Mouse (Mus musculus): ENCODE measurements at regions not wholly inside any gene's neighbourhood (a gene's known extent, or its start where the extent isn't known, plus 50 kb on each side); places are given as distances from the start of the nearest gene placed in this dataset.

DNA sequence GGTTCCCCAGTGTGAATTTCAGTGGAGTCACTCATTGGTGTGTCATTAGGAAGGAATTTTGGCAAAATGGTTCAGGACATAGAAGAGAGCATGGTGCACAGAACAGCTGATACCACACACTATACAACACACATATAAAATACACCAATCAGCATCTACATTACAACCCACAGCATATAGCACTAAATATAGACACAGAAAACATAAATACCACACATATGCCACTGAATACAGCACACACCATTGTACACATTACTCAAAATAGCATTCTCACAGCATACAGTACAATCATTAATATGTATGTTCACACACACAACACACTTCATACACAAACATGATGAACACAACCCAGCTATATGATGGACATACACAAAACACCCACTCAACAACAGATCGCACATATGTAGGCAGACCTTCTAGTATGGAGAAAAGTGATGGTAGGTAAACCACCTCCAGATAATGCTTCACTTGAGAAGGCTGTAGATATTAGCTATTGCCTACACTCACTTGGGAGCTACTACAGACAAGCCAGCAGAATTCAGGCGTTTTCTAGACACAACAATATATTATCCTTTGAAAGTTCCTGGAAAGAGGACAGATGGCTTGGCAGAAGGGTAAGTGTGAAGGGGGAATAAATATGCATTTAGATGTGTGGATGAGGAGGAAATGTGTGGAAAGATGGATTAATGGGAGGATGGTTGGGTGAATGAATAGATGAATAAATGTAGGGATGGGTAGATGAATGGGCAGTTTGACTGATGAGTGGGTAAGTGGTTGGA lies 71.6 kb upstream of the Zmat1 start:
- Histone ChIP-seq H3K36me3 (ENCODE audit: insufficient read depth, low read length) (no peaks in the 10 kb centered on the region), H3K27me3 (ENCODE audit: insufficient read depth, low read length) (peaks cover 52% of the 10 kb centered on the region), H3K4me1 (replicated peaks; ENCODE audit: low read depth, low read length) (no peaks in the 10 kb centered on the region), H3K9me3 (ENCODE audit: low read length) (no peaks in the 10 kb centered on the region), H3K4me3 (replicated peaks; ENCODE audit: low read length) (no peak overlapping the region)
- no peak for TF ChIP-seq POU5F1 (IDR thresholded peaks at IDR 0.05; ENCODE audit: borderline replicate concordance, low read length)
- no peak for TF ChIP-seq CTCF (conservative IDR thresholded peaks at IDR 0.05; ENCODE audit: low read length)
- TF ChIP-seq NANOG (IDR thresholded peaks at IDR 0.05; ENCODE audit: borderline replicate concordance, low read length) = no peak

DNA sequence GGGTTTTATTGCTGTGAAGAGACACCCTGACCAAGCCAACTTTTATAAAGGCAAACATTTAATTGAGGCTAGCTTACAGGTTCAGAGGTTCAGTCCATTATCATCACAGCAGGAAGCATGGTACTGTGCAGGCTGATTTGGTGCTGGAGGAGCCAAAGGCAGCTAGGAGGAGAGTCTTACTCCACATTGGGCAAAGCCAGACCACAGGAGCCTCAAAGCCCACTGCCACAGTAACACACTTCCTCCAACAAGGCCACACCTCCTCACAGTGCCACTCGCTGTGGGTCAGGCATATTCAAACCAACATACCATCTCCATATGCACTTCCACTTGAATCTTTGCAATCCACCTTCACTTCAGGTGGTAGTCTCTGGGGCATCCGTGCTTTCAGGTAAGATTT lies 70.4 kb upstream of the Zmat1 start:
- Histone ChIP-seq H3K4me1 (replicated peaks; ENCODE audit: low read depth, low read length) (no peaks in the 10 kb centered on the region), H3K36me3 (ENCODE audit: insufficient read depth, low read length) (no peaks in the 10 kb centered on the region), H3K4me3 (replicated peaks; ENCODE audit: low read length) (no peak overlapping the region), H3K27me3 (ENCODE audit: insufficient read depth, low read length) (peaks cover 47% of the 10 kb centered on the region), H3K9me3 (ENCODE audit: low read length) (no peaks in the 10 kb centered on the region)
- TF ChIP-seq POU5F1 (IDR thresholded peaks at IDR 0.05; ENCODE audit: borderline replicate concordance, low read length) = no peak
- TF ChIP-seq NANOG (IDR thresholded peaks at IDR 0.05; ENCODE audit: borderline replicate concordance, low read length) = no peak
- TF ChIP-seq CTCF (conservative IDR thresholded peaks at IDR 0.05; ENCODE audit: low read length) = no peak

- no peaks in the 10 kb centered on the region for H3K4me1 ChIP-seq (replicated peaks; ENCODE audit: low read depth, low read length)
- H3K36me3 ChIP-seq (ENCODE audit: insufficient read depth, low read length) = no peaks in the 10 kb centered on the region
- TF ChIP-seq POU5F1 (IDR thresholded peaks at IDR 0.05; ENCODE audit: borderline replicate concordance, low read length) (no peak), NANOG (IDR thresholded peaks at IDR 0.05; ENCODE audit: borderline replicate concordance, low read length) (no peak), CTCF (conservative IDR thresholded peaks at IDR 0.05; ENCODE audit: low read length) (no peak)
- H3K9me3 ChIP-seq (ENCODE audit: low read length) = no peaks in the 10 kb centered on the region
- no peak overlapping the region for H3K4me3 ChIP-seq (replicated peaks; ENCODE audit: low read length)
- H3K27me3 ChIP-seq (ENCODE audit: insufficient read depth, low read length) = peaks cover 55% of the 10 kb centered on the region
Observed at GRCm38 (mm10) chrX:135075903-135076302, 66.9 kb upstream of the Zmat1 start.

- Histone ChIP-seq H3K4me3 (replicated peaks; ENCODE audit: low read length) (no peak overlapping the region), H3K4me1 (replicated peaks; ENCODE audit: low read depth, low read length) (no peaks in the 10 kb centered on the region), H3K36me3 (ENCODE audit: insufficient read depth, low read length) (no peaks in the 10 kb centered on the region), H3K27me3 (ENCODE audit: insufficient read depth, low read length) (peaks cover 28% of the 10 kb centered on the region), H3K9me3 (ENCODE audit: low read length) (no peaks in the 10 kb centered on the region)
- TF ChIP-seq CTCF (conservative IDR thresholded peaks at IDR 0.05; ENCODE audit: low read length) = no peak
- TF ChIP-seq NANOG (IDR thresholded peaks at IDR 0.05; ENCODE audit: borderline replicate concordance, low read length) = peak; percentile 76
- no peak for TF ChIP-seq POU5F1 (IDR thresholded peaks at IDR 0.05; ENCODE audit: borderline replicate concordance, low read length)
Observed at GRCm38 (mm10) chrX:135069448-135069847, 60.4 kb upstream of the Zmat1 start.

DNA sequence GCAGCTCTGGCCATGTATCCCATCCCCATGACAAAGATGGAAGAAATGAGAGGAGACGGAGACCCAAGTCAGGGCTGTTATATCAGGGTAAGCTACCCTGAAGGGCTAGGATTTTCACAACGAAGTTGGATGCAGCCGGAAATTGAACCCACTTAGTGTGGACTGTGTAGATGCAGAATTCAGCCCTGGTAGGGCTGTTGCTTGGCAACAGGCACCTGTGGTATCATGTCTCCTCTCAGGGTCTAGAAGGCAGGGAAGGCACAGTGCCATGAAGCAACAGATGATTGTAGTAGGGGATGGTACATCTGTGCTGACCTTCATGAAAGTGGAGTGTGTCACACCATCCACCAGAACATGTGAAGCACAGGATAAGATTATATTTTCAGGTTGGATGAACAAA lies 51.2 kb upstream of the Zmat1 start:
- no peak for TF ChIP-seq NANOG (IDR thresholded peaks at IDR 0.05; ENCODE audit: borderline replicate concordance, low read length)
- TF ChIP-seq CTCF (conservative IDR thresholded peaks at IDR 0.05; ENCODE audit: low read length) = no peak
- no peak for TF ChIP-seq POU5F1 (IDR thresholded peaks at IDR 0.05; ENCODE audit: borderline replicate concordance, low read length)
- Histone ChIP-seq H3K36me3 (ENCODE audit: insufficient read depth, low read length) (no peaks in the 10 kb centered on the region), H3K9me3 (ENCODE audit: low read length) (no peaks in the 10 kb centered on the region), H3K4me3 (replicated peaks; ENCODE audit: low read length) (no peak overlapping the region), H3K4me1 (replicated peaks; ENCODE audit: low read depth, low read length) (no peaks in the 10 kb centered on the region), H3K27me3 (ENCODE audit: insufficient read depth, low read length) (peaks cover 49% of the 10 kb centered on the region)

DNA sequence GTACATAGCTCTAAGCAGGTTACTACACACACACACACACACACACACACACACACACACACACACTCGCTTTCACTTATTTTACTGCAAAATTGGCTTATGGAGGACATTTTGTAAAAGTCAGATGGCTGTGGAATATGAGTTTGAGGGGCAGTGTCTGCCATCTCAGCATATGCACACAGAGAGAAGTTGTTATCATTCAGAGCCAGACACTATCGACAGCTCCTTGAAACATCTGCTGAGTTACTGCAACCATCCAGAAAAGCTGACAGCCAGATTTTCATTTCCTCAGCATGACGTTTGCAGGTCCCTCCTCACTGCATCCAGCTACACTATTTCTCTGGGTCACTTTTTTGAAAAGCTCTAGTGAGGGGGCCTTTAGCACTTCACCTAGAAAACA lies 49.9 kb upstream of the Zmat1 start:
- no peak for TF ChIP-seq CTCF (conservative IDR thresholded peaks at IDR 0.05; ENCODE audit: low read length)
- TF ChIP-seq POU5F1 (IDR thresholded peaks at IDR 0.05; ENCODE audit: borderline replicate concordance, low read length) = no peak
- TF ChIP-seq NANOG (IDR thresholded peaks at IDR 0.05; ENCODE audit: borderline replicate concordance, low read length) = no peak
- Histone ChIP-seq H3K27me3 (ENCODE audit: insufficient read depth, low read length) (peaks cover 48% of the 10 kb centered on the region), H3K9me3 (ENCODE audit: low read length) (no peaks in the 10 kb centered on the region), H3K36me3 (ENCODE audit: insufficient read depth, low read length) (no peaks in the 10 kb centered on the region), H3K4me1 (replicated peaks; ENCODE audit: low read depth, low read length) (no peaks in the 10 kb centered on the region), H3K4me3 (replicated peaks; ENCODE audit: low read length) (no peak overlapping the region)
